Mouse (Mus musculus): ENCODE results near the gene Zfp780b.
"Not testable (repeated sequence)": the region's sequence is repeated elsewhere in the genome, so short reads cannot be mapped to it uniquely, and the experiment has no call there.

Gene Zfp780b

GRCm38 (mm10) chr7:27978683-27979528 lies at the start of gene Zfp780b:
TSS of gene Zfp780b (minus strand) at chr7:27979171.
- peak; percentile 84 to 85 for DNase-seq

DNA sequence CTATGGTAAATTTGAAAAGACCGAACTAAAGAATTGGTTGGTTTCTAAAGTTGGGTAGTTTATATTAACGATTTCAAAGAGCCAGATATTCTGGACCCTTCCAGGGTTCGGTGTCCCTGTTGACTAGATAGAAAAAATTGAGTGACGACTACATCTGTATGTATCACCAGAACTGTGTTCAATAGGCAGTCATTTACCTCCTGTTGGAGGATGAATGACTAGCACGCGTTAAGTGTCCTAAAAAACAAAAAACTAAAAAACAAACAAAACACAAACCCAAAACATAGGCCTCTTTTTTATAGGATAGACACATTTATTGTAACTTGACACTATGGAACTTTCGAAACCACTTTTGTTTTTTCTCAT lies 35.5 kb upstream of the Zfp780b start:
- no peak for DNase-seq

- peak; percentile 89 for DNase-seq
These were observed 34.8 kb upstream of the Zfp780b start, which contains the start of gene Zfp850 for GRCm38 (mm10) chr7:28013549-28014444. TSS of gene Zfp850 (minus strand) at chr7:28014115.

- DNase-seq, result no peak
These were observed 31.3 kb upstream of the Zfp780b start for GRCm38 (mm10) chr7:28010271-28010670.

GRCm38 (mm10) chr7:27982197-27982596 lies 3.2 kb upstream of the Zfp780b start:
- no peak for DNase-seq

- DNase-seq, result not testable (repeated sequence)
These were observed 29.5 kb downstream of the Zfp780b start for GRCm38 (mm10) chr7:27949451-27949850.

DNA sequence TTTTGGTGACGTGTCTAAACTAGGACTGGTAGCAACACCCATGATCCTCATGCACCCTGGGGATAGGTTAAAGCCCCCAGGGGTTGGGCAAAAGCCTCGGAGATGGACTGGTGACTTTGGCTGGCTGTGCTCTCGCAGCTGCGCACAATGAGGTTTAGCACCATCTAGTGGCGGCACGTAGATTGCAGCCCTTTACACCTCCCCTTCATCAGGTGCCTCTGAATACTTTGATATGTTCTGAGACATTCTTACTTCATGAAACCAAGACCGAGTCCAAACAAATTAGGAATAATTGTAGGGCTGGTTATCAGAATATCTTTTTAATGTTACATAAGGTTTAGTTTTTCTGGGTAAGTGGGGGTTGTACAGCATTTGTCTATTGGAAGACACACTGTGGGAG lies 37.1 kb downstream of the Zfp780b start:
- peak; percentile 36 to 52 for DNase-seq

DNA sequence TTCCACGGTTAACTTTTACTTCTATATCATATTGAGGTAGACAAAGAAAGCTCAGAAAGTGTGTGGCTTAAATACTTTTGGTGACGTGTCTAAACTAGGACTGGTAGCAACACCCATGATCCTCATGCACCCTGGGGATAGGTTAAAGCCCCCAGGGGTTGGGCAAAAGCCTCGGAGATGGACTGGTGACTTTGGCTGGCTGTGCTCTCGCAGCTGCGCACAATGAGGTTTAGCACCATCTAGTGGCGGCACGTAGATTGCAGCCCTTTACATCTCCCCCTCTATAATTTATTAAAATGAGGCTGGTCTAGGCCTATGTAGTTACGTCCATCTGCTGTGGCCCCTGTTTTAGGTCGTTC lies 45.2 kb downstream of the Zfp780b start:
- DNase-seq, result not testable (repeated sequence)

DNA sequence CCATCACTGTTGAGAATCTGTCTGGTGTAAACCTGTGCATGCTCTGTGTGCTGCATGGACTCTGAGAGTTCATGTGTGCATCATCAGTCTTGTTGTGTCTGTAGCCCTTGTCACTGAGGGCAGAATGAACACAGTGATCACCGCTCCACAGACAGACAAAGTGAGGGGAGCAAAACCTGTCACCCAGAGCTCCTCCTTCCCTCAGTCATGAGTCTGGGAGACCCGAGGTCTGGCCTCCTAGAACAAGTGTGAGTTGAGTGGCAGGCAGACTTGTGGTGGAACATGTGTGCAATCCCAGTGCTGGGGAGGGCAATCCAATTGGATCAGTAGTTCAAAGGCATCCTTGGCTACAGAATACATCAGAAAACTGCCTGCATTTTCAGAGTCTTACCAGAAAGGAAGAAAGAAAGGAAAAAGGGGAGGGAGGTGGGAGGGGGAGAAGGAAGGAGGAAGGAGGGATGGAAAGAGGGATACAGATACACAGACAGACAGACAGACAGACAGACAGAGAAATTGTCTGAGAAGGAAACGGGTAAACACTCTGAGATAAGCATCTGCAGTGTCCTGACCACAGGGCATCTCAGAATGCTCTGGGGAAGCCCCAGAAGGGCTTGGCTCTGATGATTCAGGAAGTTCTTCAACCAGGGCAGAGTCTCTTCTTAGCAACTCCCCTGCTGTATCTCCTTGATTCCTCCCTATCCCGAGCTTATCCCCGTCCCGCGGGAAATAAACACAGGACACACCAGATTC lies 45.7 kb downstream of the Zfp780b start:
- DNase-seq, result no peak

DNA sequence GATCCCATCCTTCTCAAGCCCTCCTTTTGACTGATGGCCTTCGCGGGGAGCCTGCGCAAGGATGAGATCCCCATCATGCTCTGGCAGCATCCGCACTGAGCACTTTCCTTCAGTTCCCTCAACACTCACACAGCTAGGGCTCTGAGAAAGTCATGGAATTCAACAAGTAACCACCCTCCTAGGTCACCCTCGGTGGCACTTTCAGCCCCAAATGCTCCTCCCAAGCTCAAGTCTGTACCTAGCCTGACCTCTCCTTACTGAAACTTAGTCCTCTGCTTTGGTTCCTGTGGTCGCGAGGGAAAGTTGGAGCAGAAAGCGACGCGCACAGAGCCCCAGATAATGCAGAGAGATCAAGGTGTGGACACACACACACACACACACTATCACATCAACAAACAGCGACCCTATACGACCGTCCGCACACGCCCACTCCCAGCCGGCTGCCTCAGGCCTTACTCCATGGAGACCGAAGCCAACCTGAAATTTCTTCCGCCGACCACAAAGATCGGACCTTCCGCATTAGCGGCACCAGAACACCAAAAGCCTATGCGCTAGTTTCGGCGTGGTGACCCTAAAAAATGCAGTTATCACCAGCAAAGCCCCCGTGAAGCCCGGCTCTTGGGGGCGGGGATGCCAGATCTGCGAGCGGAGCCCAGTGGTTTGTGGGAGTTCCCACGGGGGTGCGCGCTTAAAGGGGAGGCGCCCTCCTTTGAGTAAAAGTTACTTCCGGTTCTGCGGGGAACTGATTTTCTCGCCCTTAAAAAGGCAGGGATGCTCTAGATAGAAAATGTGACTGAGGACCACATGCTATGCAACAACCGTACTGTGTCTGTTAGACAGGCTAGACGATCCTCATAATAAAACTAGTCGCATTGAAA lies 49.9 kb downstream of the Zfp780b start, which contains the start of gene Zfp974:
Zfp974 (minus strand) TSS at position 643 of the 878 bp plus-strand sequence.
- DNase-seq, result peak; percentile 84 to 85

DNA sequence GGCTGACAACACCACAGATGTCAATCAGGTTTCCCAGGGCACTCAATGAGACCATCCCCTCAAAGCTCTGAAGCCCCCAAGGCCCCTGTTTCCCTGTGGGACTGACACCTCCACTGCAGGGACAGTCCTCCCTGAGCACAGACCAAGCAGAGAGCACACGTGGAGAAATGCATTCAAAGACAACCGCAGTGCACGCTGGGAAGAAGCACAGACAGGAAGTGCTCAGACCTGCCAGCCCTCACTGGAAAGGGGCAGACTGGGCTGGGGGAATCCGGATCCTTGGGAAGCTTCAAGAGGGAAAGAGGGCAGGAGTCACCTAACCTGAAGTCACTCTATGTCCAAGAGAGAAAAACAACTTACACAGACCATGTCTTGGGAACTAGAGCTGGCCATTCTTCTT lies 51.9 kb downstream of the Zfp780b start:
- DNase-seq, result not testable (repeated sequence)

GRCm38 (mm10) chr7:27910952-27911351 lies 68.0 kb downstream of the Zfp780b start:
- DNase-seq, result not testable (repeated sequence)

Measured in cerebellum, postnatal 10 days (tissue).